23 mouse cellular contexts compared by ENCODE assay signal in the genomic region with DNA sequence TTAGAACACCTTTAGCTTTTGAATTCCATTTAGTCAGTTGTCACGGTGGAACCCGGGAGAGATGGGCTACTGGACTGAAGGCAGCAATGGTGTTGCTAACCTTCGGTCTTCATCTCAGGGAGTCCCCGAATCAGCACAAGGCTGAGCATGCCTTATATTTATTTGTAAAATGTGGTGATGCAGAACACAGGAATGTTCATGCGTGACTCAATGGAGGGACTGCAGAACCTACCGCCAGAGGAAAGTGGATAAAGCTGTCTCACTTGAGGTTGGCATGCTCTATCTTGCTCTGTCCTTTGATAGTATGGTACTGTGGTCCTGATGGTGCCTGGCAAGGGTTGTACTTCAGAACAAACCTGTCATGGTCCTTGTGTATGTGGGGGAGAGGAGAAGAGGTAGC.
"Had no signal": no experiment of that assay in that cellular context is flagged by ENCODE, and none has a peak within 500 bp of the region (broad histone marks: within the 10 kb centered on the region; RNA-seq: fewer than 3 reads in every experiment).

No protein-coding gene starts in this region.

- H3K27me3 ChIP-seq: limb, embryonic 12.5 days; limb, embryonic 13.5 days; limb, embryonic 15.5 days; liver, embryonic 12.5 days; liver, embryonic 13.5 days; liver, embryonic 15.5 days; lung, embryonic 15.5 days; midbrain, embryonic 12.5 days; midbrain, embryonic 13.5 days; midbrain, embryonic 15.5 days had no signal

- ATAC-seq: liver, embryonic 12.5 days; liver, postnatal 0 days; lung, postnatal 0 days; midbrain, embryonic 13.5 days; midbrain, embryonic 15.5 days; midbrain, embryonic 16.5 days had no signal

- DNase-seq: left cerebral cortex, postnatal 4 days; liver; liver, embryonic 13.5 days; liver, postnatal 0 days; lung, adult 18-20 months; lung, adult 2 months; lung, embryonic 14.5 days; lung, postnatal 10 days; lung, postnatal 14 days; lung, postnatal 36 days; lung, postnatal 4 days; midbrain, embryonic 14.5 days had no signal
